Mouse (Mus musculus) cerebellum, adult (tissue): ENCODE results near the gene Atrnl1.

ENCODE experiments used
- ATAC-seq: cut with Nextera tagmentation; 2 replicates; pipeline ENCODE4 v1.9.2; 2017; ENCODE audit warnings: mild to moderate bottlenecking, moderate library complexity, mixed read lengths; ENCODE audit not compliant: insufficient number of reproducible peaks, low FRiP score, low TSS enrichment

Gene Atrnl1

DNA sequence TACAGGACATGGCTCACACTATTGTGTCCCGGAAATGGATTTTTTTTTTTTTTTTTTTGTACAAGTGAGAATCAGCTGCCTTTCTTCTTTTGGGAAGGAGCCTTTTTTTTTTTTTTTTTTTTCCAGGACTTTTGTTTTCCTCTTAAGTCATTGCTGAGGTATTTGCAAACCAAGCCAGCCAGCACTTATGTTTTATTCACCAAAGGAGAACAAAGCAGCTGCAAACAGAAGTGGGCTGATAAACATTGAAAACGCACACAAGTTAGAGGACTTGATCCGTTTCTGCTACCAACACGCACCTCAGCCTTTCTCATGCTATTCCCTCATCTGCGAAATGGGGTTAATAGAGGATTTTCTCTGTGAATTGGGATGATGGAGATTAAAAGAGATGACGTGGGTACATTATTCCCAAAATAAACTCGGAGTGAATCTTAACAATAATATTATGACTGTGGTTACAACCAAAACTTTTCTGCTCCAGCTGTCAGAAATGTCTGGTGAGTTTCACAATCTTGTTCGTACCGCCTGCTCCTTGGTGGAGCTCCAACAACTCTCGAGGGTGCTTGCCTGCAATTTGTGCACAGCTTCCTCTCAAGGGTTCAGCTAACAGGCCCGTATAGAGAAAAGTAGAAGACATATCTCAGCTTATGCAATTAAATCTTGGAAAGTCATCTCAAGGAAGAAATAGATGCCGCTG is 1.3 kb upstream of the Atrnl1 start:
- ATAC-seq = no peak

- ATAC-seq = no peak
Observed at GRCm38 (mm10) chr19:57610058-57610475, 767 bp upstream of the Atrnl1 start.

DNA sequence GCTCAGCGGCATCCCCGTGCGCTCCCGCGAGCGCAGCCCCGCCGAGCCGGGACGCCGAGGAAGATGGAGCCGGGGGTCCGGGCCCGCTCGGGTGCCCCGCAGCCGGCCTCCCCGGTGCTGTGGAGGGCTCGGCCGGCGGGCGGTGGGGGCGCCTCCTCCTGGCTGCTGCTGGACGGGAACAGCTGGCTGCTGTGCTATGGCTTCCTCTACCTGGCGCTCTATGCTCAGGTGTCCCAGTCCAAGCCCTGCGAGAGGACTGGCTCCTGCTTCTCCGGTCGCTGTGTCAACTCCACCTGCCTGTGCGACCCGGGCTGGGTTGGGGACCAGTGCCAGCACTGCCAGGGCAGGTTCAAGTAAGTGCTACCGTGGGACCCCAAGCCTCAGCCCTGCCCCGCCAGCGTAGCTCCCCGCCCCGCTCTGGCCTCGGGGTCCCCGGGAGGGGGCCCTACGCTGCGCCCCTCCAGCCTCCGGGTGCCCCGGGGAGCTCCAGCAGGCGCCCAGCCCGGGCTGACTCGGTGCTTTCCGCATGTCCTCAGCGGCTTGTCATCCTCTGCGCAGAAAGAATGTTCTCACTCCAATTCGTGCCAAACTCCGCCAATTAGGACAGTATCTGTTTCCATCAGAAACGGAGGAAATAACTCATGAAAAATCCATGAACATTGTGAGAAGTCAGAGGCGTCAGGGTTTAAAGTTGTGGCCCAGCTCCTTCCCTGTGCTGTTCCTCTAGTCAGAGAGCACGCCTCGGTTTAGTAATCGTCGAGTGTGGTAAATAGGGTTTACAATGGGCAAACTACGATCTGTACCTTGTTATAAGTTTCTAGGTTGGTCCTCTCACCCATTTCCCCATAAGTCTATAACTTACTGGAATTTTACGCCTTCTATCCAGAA is 701 bp downstream of the Atrnl1 start:
- ATAC-seq = peak; percentile 59

DNA sequence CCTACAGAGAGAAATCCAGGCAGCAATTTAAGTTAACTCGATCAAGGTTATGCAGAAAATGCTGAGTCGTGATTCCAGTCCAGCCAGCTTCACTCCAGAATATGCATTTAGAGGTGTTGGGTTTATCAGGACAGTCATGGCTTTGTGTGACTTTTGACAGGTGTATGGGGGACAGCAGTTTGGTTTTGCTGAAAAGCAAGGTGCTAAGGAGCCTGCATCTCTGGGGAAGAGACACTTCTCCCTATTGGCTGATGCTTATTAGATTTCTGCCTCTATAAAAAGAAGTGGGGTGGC is 1.3 kb downstream of the Atrnl1 start:
- no peak for ATAC-seq

GRCm38 (mm10) chr19:57615972-57616621 is 5.3 kb downstream of the Atrnl1 start:
- ATAC-seq = no peak

DNA sequence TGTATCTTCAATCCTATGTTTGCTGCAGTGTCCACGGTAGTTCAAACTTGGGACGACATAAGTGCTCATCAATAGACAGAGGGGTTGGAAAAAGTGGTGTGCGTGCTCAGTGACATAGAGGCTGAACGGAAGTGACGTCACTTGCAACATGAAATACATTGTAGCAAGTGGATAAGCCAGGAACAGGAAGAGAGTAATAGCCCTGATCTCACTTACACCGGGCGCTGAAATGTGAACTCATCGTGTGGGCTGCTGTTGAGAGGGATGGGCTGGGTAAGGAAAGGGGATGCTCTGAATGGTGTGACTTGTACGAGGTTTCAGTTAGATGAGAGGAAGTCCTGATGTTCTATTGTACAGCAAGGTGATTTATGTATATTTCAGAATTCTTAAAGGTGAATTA is 8.3 kb downstream of the Atrnl1 start:
- no peak for ATAC-seq

DNA sequence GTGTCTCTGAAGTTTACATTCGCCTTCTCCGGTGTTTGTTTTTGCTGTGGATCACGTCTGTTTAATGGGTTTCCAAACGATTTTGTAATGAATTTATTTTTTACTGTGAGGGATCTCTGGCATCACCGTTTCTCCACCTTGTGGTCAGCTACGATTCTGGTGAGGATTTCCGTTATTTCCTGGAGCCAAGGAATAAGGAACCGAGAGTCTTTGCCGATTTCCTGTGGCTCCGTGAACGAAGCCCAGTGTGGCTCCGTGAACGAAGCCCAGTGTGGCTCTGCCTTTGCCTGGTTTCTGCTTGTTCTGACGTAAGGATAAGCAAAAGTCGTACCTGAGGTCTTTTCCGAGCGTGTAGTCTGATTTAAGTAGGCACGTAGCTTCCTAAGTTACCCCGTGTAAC is 11.0 kb downstream of the Atrnl1 start:
- no peak for ATAC-seq

GRCm38 (mm10) chr19:57625738-57626137 is 14.9 kb downstream of the Atrnl1 start:
- no peak for ATAC-seq

DNA sequence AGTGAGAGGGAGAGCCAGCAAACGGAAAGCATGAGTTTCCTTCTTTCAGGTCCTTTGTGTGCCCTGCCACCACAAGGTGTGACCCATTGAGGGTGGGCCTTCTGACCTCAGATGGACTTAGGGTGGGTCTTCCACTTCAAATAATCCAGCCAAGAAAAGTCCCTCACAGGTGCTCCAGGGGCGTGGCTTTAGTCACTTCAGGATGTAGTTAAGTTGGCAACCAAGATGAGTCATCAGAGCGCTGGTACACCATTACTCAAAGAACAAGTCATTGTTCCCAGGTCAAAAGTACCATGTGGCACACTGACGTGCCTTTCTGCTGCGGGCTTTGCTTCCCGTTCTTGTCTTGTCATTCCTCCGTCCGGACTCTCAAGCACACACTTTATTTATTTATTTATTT is 16.4 kb downstream of the Atrnl1 start:
- no peak for ATAC-seq

DNA sequence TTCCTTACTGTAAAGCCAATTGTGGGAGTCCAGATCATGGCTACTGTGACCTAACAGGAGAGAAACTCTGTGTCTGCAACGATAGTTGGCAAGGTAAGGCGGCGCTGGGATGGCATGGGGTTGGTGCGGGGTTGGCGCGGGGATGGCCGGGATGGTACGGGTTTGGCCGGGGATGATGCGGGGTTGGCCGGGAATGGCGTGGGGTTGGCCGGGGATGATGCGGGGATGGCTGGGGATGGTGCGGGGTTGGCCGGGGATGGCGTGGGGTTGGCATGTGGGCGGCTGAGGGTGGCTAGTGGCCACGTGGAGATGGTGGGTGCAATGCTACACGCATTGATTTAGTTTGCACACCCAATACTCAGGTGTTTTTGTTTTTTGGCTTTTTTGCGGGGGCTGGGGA is 31.7 kb downstream of the Atrnl1 start:
- no peak for ATAC-seq

GRCm38 (mm10) chr19:57642980-57643379 is 32.1 kb downstream of the Atrnl1 start:
- ATAC-seq = no peak

- no peak for ATAC-seq
Observed at GRCm38 (mm10) chr19:57648202-57648943, 37.5 kb downstream of the Atrnl1 start.

GRCm38 (mm10) chr19:57648944-57649271 is 38.1 kb downstream of the Atrnl1 start:
- ATAC-seq = no peak

GRCm38 (mm10) chr19:57655083-57655482 is 44.2 kb downstream of the Atrnl1 start:
- ATAC-seq = no peak

GRCm38 (mm10) chr19:57655491-57655890 is 44.7 kb downstream of the Atrnl1 start:
- no peak for ATAC-seq

DNA sequence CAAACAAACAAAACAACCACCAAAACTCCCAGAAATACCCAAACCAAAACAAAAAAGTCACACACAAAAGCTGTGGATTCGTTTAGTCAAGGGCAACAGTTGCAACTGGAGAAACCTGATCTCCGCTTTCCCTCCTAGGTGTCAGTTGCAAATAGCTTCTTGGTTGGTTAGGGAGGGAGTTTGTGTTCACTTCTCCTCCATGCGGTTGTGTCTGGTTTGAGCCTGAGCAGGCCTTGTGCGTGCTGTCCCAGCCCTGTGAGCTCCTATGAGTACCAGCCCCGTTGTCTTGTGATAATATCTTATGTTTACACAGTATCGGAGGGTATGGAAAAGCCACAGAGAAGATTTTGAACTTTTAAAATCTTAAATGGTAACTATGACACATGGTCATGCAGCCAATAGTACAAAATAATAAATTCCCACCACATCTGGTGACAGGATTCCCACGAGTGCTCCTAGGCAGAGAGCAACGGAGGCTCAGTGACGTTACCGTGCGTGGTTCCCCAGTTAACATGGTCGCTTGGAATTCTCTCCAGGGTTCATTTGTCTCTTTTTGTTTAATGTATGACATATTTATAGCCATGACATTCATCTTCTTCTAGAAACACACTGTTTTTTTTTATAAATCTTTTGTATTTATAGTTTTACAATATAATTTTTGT is 46.7 kb downstream of the Atrnl1 start:
- no peak for ATAC-seq

- ATAC-seq = no peak
Observed at GRCm38 (mm10) chr19:57658111-57659091, 47.6 kb downstream of the Atrnl1 start.

- ATAC-seq = no peak
Observed at GRCm38 (mm10) chr19:57667011-57667410, 56.2 kb downstream of the Atrnl1 start.

GRCm38 (mm10) chr19:57667946-57668345 is 57.1 kb downstream of the Atrnl1 start:
- ATAC-seq = no peak
